Mouse (Mus musculus) leukemia stem cell, adult 10-12 weeks (primary cell): ENCODE data around the gene Med7. TPM values are rescaled to one million over a fixed set of nuclear protein-coding genes. Genes with fewer than 3 reads are reported as not detected.

Experiments
- polyA plus RNA-seq: library from polyadenylated mRNA; stranded (reverse); fragments of >175 nt; gene quantifications from 2 replicates; pipeline ENCODE4 v1.2.3, GENCODE M21; 2012; ENCODE audit warnings: low replicate concordance

The Med7 gene
- 134 and 269 TPM in 2 replicates for polyA plus RNA-seq

GRCm38 (mm10) chr11:46436760-46437458 lies at the start of gene Med7:
Med7 (plus strand) TSS chr11:46436925.

GRCm38 (mm10) chr11:46389336-46390117 lies 47.2 kb upstream of the Med7 start, which contains the start of gene Itk:
Itk (minus strand) TSS chr11:46389515.

GRCm38 (mm10) chr11:46396167-46396859 lies 40.4 kb upstream of the Med7 start, which contains the start of gene Fam71b:
Fam71b (plus strand) TSS chr11:46396559.

GRCm38 (mm10) chr11:46454453-46455045 lies 17.8 kb downstream of the Med7 start, which contains the start of gene Havcr2:
Havcr2 (plus strand) TSS chr11:46454935.

Other genes with a start within 250 kb of the Med7 start
- not detected in 2 replicates for gene Fndc9, start 201.4 kb upstream of the Med7 start, polyA plus RNA-seq
- gene Cyfip2, start 124.1 kb upstream of the Med7 start, polyA plus RNA-seq, result 5.7 and 5.9 TPM in 2 replicates
- 0.25 and 2.1 TPM in 2 replicates for gene Itk, start 47.4 kb upstream of the Med7 start, polyA plus RNA-seq
- gene Fam71b, start 40.4 kb upstream of the Med7 start, polyA plus RNA-seq, result 0.26 TPM in 1 of 2 replicates, not detected in the other
- gene Havcr2, start 18.0 kb downstream of the Med7 start, polyA plus RNA-seq, result 0.11 TPM in 2 replicates
- gene Gm12169, start 87.3 kb downstream of the Med7 start, polyA plus RNA-seq, result not detected in 2 replicates
- gene BC053393, start 134.6 kb downstream of the Med7 start, polyA plus RNA-seq, result not detected in 2 replicates
- gene Dppa1, start 192.3 kb downstream of the Med7 start, polyA plus RNA-seq, result not detected in 2 replicates